Mouse (Mus musculus) adrenal gland, postnatal 14 days (tissue): ENCODE results near the gene Gm45234. TPM values are rescaled to one million over a fixed set of nuclear protein-coding genes. Genes with fewer than 3 reads are reported as not detected.
A peak's percentile ranks its signal among the peaks of the same experiment; 100 is the strongest.

ENCODE experiments used
- DNase-seq: peaks from one replicate; pipeline ENCODE4 v3.0.0; 2021; ENCODE audit warnings: mixed read lengths
- total RNA-seq: library from RNA; stranded (reverse); gene quantifications from 2 replicates; pipeline ENCODE4 v1.2.3, GENCODE M21; 2021

The Gm45234 gene
- total RNA-seq, 1 experiment from 2014 or later, result not detected

DNA sequence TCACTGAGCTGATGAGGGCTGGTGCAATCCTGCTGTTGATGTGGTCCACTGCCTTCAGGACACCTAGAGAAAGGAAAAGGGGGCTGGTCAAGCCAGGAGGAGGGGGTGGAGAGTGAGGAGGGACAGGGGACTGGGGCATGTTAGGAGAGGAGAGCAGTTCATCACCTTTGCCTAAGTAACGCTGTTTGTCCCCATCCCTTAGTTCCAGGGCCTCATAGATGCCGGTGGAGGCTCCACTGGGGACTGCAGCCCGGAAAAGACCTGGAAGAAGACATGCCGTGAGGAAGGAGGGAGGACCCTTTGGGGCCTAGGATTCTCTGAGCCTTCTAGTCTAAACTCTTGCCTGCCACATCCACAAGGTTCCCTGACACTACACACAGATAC is 11.7 kb upstream of the Gm45234 start:
- DNase-seq, result no peak

DNA sequence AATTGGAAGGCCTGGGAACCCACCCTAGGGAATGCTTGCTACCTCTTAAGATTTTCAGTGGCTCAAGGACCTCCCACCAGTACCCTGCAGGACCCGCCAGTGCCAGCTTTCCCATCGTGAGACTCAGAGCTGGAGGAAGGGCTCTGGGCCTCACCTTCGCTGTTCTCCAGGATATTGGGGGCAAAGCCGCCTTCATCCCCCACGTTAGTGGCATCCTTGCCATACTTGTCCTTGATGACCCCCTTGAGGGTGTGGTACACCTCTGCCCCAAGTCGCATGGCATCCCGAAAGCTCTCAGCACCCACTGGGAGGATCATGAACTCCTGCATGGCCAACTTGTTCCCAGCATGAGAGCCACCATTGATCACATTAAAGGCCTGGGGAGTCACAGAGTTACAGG is 10.1 kb upstream of the Gm45234 start:
- DNase-seq, result no peak

DNA sequence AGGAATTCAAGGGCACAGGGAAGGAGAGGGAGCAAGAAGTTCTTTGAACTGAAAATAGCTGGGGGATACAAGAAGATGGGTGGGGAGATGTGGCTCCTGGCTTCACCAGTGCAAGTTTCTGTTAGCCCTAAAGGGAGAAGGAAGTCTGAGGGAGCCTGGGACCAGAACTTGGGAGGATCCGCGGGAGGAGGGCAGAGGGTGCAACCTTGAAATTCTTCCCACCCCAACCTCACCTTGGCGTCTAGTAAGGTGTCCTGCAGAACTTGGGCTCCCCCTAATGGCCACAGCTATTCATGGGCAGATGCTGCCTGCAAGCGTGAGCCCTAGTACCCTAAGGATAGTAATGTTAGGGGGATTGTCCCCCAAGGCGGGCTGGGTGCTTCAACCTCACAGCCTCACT is 3.4 kb upstream of the Gm45234 start:
- DNase-seq, result peak; percentile 93

DNA sequence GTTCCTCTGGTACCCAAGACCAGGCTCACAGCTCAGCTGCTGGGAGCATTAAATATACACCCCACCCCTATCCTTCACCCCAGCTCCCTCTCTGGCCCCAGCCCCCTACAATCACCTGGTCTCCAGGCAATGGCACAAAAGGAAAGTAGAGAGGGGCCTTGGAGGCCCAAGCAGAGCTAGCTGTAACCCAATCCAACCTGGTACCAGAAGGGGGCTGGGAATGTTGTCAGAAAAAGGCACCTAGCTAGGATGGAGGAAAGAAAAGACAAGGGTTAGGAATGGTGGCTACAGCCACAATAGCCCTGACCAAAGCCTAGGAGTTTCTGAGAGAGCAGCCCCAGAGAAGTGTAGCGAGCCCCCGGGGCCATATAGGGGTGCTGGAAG is 3.0 kb upstream of the Gm45234 start:
- no peak for DNase-seq

DNA sequence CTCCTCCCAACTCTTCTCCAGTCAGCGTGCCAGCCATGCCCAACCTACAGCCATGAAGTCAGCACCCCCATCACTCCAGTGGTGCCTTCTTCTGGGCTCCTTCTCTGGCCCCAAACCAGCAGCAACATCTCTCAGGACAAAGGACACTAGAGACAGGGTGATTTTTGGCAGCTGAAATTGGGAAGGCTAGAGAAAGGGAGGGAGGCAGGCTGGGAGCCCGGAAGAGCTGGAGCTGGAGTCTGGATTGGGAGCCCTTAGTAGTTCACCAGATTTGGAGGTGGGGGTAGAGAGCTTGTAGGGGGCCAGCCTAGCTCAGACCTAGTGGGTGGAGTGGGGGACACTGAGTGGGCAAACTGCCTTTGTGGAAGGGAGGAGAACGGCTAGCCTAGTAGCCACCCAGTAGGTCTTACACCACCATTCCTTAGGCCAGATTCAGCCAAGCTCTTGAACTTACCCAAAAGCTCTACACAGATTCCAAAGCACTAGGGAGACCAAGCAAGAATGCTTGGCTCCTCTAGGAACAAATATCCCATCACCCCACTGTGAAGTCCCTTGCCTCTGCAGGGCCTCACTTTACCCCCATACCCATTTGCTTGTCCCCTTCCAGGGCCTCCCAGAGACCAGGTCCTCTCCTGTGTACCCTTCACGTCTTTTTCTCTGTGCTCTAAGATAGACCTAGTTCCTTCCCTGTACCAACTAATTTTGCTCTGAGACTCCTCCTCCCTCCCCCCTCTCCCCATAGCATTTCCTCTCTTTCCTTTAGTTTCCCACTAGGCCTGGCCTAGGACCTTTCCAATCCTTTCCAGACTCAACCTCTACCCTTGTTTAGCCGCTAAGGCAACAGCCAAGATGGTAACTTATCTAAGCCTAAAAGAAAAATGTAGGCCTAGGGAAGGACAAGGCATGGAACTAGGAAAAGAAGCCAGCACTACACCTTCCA is 2.4 kb upstream of the Gm45234 start:
- DNase-seq, result peak; percentile 73

DNA sequence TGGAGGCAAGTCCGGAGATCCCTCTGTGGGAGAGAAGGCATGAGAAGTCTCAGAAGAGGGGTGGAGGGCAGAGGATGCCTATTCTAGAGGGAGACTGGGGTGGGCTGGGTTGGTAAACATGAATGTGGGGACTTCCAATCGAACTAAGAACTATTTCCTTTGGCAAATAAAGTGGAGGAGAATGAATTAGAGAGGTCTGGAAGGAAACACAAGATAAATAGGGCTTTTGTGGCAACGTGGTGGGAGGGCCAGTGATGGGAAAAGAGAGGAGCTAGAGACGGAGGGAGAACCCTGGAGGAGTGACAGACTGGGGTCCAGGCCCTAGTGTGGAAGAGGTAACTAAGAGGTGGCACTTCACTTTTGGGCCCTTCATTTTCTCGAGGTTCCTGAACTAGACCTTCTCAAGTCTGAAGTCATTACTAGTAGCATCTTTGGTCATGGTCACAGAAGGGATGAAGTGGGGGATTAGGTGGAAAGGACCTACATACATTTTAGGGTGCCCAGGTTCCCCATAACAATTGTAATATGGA is 1.6 kb upstream of the Gm45234 start:
- no peak for DNase-seq

DNA sequence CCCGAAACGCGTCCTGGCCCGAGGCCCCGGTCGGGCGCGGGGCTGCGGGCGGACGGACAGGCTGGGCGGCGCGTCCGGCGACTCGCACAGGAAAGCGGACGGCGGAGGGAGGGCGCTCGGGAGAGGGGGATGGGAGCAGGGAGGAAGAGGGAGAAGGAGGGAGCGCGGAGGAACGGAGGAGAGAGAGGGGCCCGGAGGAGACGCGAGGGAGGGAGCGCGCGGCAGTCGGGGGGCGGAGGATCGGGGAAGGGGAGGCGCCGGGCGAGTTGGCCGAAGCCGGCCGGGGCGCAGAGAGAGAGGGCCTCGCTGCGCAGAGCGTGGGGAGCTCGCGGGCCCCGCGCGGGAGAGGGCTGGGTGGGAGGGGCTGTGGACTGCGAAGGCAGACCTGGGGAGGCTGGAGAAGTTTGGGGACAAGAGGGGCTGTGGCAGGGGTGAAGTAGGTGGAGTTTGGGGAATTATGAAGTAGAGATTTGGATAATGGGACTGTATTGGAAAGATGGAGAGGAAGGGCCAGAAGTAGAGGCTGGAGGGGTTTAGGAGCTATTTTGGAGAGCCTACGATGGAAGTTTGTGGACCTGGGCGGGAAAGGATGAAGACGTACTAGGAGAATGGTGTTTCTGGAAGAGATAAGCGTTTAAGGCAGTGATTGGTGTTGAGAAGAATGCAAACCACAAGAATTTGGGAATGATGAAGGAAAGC is 980 bp upstream of the Gm45234 start:
- peak; percentile 93 for DNase-seq

DNA sequence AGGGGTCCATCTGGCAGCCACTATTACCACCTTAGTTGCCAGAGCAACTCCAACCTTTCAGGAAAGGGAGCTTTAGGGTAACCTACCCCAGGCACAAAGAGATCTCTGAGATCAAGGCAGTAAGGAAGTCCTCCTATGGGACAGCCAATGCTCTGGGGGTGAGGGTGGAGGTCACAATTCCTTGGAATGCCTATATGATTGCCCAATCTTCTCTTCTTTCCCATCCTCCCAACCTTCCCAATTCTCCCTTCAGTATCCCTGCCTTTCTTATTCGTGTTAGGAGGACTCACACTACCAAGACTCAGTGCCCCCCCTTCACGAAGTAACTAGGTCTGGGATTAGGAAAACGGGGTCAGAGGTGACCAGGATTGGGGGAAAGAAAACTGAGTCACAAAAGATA is 515 bp downstream of the Gm45234 start:
- no peak for DNase-seq

DNA sequence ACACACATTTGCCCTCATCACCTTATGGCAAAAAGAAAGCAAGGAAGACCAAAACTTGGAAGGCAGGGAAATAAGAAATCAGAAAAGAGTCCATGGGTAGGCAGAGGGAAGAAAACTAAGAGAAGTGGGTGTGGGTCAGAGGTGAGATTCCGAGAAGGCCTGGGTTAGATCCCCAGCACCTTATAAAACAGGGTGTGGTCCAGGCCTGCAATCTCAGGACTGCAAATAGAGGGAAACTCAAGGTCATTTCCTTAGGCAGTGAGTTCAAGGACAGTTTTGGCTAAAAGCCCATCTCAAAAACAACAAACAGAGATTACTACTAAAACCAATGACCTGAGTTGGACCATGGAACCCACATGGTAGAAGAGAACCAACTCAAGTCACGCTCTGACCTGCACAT is 2.0 kb downstream of the Gm45234 start:
- no peak for DNase-seq

DNA sequence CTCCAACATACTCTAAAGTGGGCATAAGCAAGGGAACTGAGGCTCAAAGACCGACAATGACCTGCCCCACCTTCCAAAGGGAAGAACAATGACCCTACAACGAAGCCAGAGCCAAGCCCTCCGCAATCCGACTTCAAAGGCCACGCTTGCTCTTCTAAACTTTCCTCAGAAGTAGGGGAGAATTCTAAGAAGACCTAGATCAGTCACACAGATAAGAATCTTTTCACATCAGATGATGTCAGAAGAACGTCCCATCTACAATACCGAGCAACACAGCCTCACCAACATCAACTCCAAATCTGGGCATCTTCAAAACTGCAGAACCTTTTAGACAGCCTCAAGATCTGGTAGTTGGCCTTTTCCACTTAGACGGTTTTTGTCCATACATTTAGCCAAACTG is 5.4 kb downstream of the Gm45234 start:
- no peak for DNase-seq

DNA sequence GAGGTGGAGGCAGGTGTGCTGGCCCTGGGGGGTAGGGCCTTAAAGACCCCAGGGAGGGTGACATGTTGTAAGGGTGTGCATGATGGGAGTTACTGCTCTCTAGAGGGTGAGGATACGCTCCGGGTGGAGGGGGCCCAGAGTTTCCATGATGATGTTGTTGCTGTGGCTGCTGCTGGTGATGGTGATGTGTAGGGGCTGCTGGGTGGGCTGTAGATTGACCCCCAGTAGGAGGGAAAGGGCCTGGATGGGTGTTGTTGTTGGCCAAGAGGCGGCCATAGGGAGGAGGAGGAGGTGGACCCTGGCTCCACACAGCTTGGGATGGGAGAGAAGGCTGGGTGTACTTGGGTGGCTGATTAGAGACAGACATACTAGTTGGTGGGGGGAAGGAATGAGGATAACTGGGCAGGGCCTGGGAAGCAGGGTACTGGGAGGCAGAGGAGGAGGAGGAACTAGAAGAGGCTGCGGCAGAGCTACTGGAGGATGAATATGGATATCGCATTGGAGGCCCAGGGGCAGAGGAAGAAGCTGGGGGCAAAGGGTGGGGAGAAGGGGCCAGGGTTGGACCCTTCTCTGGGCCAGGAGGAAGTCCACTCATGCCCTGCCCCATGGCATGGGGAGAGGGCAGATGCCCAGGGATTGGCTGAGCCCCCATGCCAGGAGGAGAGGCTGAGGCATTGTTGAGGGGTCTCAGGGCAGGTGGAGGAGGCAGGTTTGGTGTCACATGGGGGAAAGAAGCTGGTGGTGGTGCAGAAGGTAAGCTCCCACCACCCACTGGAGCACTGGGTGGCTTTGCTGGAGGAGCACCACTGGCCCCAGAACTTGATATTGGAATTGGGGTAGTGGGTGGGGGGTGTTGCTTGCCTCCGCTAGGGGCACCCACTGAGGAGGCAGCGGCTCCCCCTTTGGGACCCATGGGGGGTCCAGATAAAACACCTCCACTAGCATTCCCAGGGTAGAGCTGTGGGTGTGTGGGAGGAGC is 8.9 kb downstream of the Gm45234 start:
- DNase-seq, result no peak

DNA sequence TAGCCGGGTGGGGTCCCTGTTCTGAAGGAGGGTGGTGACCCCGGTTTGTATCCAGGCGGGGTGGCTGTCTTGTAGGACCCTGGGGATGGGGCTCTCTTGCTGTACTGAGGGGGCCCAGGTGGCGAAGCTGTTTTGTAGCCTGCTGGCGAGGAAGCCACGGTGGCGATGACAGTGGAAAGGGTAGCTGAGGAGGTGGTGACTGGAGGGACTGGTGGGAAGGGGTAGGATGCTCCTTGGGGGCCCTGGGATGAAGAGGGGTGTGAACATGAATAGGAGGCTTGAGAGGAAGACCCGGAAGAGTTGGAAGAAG is 9.6 kb downstream of the Gm45234 start:
- DNase-seq, result no peak

DNA sequence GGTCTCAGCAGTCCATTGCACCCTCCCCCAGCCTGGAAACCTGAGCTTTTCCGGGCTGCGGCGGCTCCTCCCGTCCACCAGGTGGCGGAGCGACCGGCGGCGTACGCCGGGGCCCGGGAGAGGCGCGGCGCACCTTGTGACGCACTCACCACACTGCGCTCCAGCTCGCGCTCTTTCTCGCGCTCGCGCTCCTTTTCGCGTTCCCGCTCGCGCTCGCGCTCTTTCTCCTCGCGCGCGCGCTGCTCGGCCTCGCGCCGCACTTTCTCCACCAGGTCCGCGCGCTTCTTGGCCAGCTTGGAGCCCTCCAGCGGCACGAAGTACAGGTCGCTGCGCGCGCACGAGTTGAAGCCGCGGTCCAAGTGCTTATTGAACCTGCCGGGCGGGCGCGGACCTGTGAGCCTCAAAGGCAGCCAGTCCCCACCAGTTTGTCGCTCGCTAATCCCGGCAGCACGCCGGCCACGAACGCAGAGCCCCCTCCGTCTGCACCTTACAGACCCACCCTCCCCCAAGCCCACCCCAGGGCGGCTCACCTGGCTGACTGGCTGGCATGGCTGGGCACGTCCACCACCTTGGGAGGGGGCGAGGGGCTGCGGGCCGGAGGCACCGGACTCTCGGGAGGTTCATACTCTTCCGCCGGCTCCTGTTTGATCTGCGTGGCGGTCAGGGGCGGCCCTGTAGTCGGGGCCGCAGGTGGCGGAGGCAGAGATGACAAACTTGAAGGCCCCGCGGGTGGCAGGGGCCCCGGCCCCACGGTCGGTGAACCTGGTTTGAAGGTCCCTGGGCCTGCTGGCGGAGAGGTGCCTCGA is 10.1 kb downstream of the Gm45234 start:
- peak; percentile 97 for DNase-seq

DNA sequence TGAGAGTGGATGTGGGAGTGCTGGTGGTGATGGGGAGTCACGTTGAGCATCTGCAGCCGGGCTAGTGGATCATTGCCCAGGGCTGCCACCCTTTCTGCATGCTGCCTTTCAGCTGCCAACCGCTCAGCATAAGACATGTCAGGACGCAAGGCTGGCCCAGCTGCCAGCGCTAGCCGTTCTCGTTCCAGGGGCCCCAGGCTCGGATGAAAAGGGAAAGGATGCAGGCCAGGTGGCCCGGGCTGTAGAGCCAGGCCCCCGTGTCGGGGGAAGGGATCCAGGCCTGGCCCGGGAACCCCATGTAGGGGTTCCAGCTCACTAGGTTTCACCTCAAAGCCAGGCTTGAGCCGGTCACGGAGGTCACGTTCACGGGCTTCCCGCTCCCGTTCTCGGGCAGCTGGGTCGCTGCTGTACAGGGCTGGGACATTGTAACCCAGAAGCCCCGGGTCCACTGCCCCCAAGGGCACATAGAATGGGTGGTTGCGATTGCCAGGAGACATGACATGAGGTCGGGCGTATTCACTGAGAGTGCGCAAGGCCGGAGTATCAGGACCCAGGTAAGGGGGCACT is 11.0 kb downstream of the Gm45234 start:
- DNase-seq, result no peak

DNA sequence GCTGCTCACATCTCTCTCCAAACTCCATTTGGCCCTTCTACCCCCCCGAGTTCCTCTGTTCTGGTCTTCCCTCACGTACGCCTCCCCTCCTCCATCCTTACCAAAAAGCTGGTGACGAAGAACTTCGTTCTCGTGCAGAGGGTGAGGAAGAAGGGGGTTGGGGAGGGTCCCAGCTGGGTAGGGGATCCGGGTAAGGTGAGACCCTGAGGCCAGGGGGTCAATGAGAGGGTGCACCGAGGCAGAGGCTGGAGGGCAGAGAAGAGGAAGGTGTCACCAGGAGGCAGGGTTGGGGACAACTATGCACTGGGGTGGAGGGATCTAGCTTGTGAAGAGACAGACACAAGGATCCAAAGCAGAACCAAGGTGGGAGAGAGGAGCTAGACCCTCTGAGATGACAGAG is 12.2 kb downstream of the Gm45234 start:
- no peak for DNase-seq

DNA sequence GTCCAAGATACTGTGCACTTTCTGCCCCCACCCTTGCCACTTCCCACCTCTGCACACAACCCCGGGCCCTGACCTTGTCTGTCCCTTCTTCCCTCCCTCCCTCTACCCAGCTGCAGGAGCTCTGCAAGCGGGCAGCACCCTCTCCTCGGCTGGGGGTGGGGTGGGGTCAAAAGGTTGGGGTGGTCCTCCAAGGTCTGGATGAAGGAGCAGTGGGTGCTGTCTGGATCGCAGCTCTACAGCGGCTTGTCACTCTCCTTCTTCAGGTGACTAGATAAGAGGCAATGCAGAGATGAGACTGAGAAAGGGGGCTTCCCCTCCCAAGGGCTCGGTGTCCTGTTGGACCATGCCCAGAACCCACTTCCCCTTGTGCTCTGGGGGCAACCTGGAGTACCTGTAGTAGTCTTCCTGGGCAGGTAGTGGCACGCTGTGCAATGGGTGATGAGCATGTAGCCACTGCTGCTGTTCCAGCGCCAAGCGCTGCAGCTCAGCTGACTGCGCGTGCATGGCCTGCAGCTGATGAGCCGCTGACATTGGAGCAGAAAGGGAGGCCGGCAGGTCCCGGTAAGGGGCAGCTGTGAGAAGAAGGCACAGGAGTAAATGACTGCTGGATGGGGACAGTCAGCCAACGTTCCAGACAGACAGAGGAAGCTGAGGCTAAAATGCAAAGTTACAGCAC is 12.8 kb downstream of the Gm45234 start:
- no peak for DNase-seq

DNA sequence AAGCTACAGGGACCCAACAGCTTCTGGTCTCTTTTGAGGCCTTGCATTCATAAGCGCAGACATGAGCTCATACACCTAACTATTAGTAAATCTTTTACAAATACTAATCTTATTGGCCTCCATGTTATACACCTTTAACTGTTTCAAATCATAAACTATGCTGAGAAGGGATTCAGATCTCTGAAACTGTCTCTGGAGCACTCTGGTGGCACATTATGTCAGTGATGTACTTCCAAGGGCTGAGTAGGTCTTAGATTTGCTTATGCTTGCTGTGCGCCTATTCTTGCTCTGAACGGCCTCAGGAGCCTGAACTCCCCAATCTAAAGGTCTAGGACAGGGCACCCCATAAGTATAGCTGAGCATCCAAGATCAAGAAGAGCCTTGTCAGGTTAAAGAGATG is 14.0 kb downstream of the Gm45234 start:
- no peak for DNase-seq

DNA sequence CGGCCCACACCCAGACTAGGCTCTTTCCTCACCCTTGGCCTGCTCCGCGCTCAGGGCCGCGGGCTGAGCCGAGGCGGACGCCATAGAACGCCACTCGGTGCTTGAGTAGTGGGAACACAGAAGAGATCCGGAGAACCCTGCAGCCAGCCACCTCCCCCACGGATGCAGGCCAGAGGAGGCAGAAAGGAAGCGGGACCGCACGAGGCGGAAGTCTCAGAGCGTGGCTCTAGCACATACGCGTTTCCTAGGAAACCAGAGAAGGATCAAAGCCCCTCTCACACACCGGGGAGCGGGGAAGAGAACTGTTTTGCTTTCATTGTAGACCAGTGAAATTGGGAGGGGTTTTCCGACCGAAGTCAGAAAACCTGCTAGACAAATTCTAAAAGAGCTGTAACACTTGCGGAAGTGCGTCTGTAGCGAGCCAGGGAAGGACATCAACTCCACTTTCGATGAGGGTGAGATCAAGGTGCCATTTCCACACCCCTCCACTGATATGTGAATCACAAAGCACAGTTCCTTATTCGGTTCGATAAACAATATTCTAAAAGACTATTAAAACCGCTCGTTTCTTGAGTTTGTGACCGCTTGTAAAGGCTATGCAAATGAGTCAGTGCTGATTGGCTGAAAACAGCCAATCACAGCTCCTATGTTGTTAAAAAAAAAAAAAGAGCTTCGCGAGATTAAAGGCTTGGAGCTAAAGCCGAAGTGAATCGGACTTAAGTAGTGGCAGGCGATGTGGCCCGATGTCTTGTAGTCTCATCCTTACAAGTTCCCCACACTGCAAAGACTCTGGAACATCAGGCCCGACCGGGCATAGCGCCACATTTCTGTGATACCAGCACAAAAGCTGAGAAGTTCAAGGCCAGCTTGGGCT is 14.7 kb downstream of the Gm45234 start, which contains the start of gene Grcc10:
Grcc10 (minus strand) TSS at position 487 of the 874 bp plus-strand sequence.
- peak; percentile 93 for DNase-seq

DNA sequence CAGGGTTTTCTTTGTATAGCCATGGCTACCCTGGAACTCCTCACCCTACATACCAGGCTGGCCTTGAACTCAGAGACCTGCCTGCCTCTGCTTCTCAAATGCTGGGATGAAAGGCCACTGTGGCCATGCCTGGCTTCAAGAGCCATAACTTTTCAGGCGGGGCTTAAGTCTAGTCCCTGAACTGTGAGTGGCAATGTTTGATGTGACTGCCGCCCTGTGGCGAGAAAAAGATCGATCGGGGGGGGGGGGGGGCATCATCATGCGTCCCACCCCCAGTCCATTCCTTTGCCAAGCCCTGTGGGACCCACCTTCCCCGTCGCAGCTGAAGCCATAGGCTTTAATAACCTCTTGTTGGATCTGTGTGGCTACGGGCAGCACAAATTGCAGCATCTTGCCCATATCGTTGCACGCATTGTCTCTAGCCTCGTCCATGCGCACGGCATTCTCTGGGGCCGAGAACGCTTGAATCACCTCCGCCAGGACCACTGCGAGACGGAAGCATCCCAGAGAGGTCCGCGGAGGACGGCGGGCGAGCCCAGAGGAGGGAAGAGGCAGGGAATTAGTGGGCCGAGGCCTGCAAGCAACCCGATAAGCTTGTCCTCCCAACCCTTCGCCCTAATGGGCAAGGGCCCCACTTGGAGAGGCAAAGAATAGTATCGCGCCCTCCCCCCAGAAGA is 15.5 kb downstream of the Gm45234 start:
- peak; percentile 75 for DNase-seq
